Mouse (Mus musculus) spleen, adult 2 months (tissue): ENCODE data around the gene Fancd2os. TPM values are rescaled to one million over a fixed set of nuclear protein-coding genes. Genes with fewer than 3 reads are reported as not detected.

Experiments
- DNase-seq, 2 experiments: peaks; one replicate each; pipeline versions ENCODE4 v3.0.0 to v3.0.0-alpha.2; 2012 to 2021; ENCODE audit warnings: low spot score in 2 of 2, low read depth in 1 of 2
- H3K27ac ChIP-seq: fragments of 200-500 bp; 2 replicates; pipeline ENCODE4 v1.5.1; 2012; ENCODE audit warnings: low read length, inconsistent platforms; ENCODE audit not compliant: insufficient read depth
- H3K27me3 ChIP-seq: fragments of 200-500 bp; 2 replicates; pipeline ENCODE4 v1.6.1; 2012; ENCODE audit warnings: mild to moderate bottlenecking, moderate library complexity, low read length, inconsistent platforms; ENCODE audit not compliant: control insufficient read depth, insufficient read depth
- H3K36me3 ChIP-seq: fragments of 200-500 bp; 2 replicates; pipeline ENCODE4 v1.6.1; 2012; ENCODE audit warnings: mild to moderate bottlenecking, low read length, inconsistent platforms; ENCODE audit not compliant: control insufficient read depth, insufficient read depth
- H3K4me1 ChIP-seq: fragments of 200-500 bp; 2 replicates; pipeline ENCODE4 v1.6.1; 2011; ENCODE audit warnings: inconsistent platforms; ENCODE audit not compliant: control insufficient read depth, insufficient read depth, insufficient read length
- H3K4me3 ChIP-seq: fragments of 200-500 bp; 2 replicates; pipeline ENCODE4 v1.5.1; 2011; ENCODE audit warnings: mild to moderate bottlenecking, inconsistent platforms; ENCODE audit not compliant: insufficient read depth, insufficient read length; ENCODE audit errors: extremely low read depth
- CTCF ChIP-seq: fragments of 200-500 bp; IDR thresholded peaks from 2 replicates; pipeline ENCODE4 v1.5.1; 2011; ENCODE audit warnings: mild to moderate bottlenecking, inconsistent platforms; ENCODE audit not compliant: insufficient read depth, insufficient read length, insufficient replicate concordance; ENCODE audit errors: extremely low read depth
- POLR2A ChIP-seq: fragments of 200-500 bp; IDR thresholded peaks from 2 replicates; pipeline ENCODE4 v1.6.1; 2011; ENCODE audit warnings: low read depth, low read length, inconsistent platforms
- WGBS: fragments of 180-500 bp; shearing (Covaris S2); methylation state at CpG from one replicate; pipeline ENCODE4 v1.1.7; 2018; 5-methylcytosine and 5-hydroxymethylcytosine counted together
- polyA plus RNA-seq: library from polyadenylated mRNA; depleted of rRNA; stranded (reverse); fragments of >200 nt; gene quantifications from 2 replicates; pipeline ENCODE4 v1.2.3, GENCODE M21; 2012; rRNA removed

Gene Fancd2os
- polyA plus RNA-seq, 1 experiment: not detected

DNA sequence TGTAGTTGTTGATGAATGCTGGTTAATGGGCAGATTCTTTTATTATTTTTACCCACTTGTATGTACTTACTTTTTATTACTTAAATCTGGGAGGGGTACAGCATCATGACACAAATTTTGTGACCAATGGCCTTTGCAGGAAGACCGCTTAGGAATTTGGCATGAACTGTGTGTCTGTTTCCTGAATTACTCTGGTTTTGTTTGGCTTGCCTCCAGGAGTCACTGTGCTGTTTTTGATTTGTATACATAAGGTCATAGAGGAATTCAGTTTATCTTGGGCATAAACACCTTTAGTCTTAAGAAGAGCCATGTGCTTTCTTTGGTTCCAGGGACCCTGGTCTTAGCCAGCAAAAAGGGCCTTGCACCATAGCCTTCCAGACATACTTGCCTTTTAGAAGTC, 36.0 kb downstream of the Fancd2os start:
- no peak for TF ChIP-seq POLR2A
- TF ChIP-seq CTCF: no peak
- no peaks in the 10 kb centered on the region for H3K36me3 ChIP-seq
- H3K27me3 ChIP-seq: no peaks in the 10 kb centered on the region
- DNase-seq: no peak
- WGBS: 82% methylated on average over 1 of the region's 1 CpGs
- no peaks in the 10 kb centered on the region for H3K4me1 ChIP-seq
- H3K27ac ChIP-seq: no peak overlapping the region
- no peak overlapping the region for H3K4me3 ChIP-seq

DNA sequence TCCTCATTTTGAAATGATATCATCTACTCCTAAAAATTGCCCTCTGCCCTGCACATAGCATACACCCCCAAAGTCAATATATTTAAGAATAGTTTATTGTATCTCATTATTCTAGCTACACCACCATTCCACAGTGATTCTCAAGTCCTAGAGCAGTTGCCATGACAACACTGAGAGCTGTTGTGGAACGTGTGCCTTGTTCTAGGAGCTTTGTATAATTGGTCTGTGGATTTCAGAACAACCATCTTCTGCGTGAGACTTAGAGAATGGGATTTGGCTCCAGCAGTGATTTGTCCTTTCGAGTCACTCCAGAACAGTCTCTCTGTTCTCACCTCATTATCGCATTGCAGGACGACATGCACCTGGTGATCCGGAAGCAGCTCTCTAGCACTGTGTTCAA, 40.8 kb downstream of the Fancd2os start:
- 95% methylated on average over 6 of the region's 6 CpGs for WGBS
- no peak for DNase-seq
- no peak overlapping the region for H3K27ac ChIP-seq
- H3K4me1 ChIP-seq: no peaks in the 10 kb centered on the region
- no peaks in the 10 kb centered on the region for H3K36me3 ChIP-seq
- no peak overlapping the region for H3K4me3 ChIP-seq
- H3K27me3 ChIP-seq: no peaks in the 10 kb centered on the region
- no peak for TF ChIP-seq CTCF
- TF ChIP-seq POLR2A: no peak

Other genes with a start within 250 kb of the Fancd2os start
- 17.1 and 22.1 TPM in 2 replicates for gene Tada3, start 222.8 kb downstream of the Fancd2os start, polyA plus RNA-seq
- gene Arpc4, start 222.6 kb downstream of the Fancd2os start, polyA plus RNA-seq: 87.2 and 94.8 TPM in 2 replicates
- 20.9 and 21.2 TPM in 2 replicates for gene Ttll3, start 211.5 kb downstream of the Fancd2os start, polyA plus RNA-seq
- 29.2 and 53.2 TPM in 2 replicates for gene Rpusd3, start 181.4 kb downstream of the Fancd2os start, polyA plus RNA-seq
- 4.7 and 7.8 TPM in 2 replicates for gene Cidec, start 165.0 kb downstream of the Fancd2os start, polyA plus RNA-seq
- gene Jagn1, start 158.1 kb downstream of the Fancd2os start, polyA plus RNA-seq: 32.2 and 33.6 TPM in 2 replicates
- gene Il17re, start 142.2 kb downstream of the Fancd2os start, polyA plus RNA-seq: 0.61 and 1.3 TPM in 2 replicates
- gene Il17rc, start 129.3 kb downstream of the Fancd2os start, polyA plus RNA-seq: 10.9 and 12.4 TPM in 2 replicates
- gene Creld1, start 117.4 kb downstream of the Fancd2os start, polyA plus RNA-seq: 7.8 and 8.4 TPM in 2 replicates
- gene Prrt3, start 98.8 kb downstream of the Fancd2os start, polyA plus RNA-seq: 0.04 TPM in 2 replicates
- 18.2 and 20.0 TPM in 2 replicates for gene Emc3, start 69.1 kb downstream of the Fancd2os start, polyA plus RNA-seq
- gene Fancd2, start 69.0 kb downstream of the Fancd2os start, polyA plus RNA-seq: 2.3 and 2.8 TPM in 2 replicates
- gene Brk1, start 4.1 kb upstream of the Fancd2os start, polyA plus RNA-seq: 97.5 and 107 TPM in 2 replicates
- 18.7 and 19.3 TPM in 2 replicates for gene Vhl, start 23.2 kb upstream of the Fancd2os start, polyA plus RNA-seq
- gene Irak2, start 37.8 kb upstream of the Fancd2os start, polyA plus RNA-seq: 42.4 and 56.2 TPM in 2 replicates
- 24.3 and 27.4 TPM in 2 replicates for gene Tatdn2, start 96.3 kb upstream of the Fancd2os start, polyA plus RNA-seq
- 0.54 TPM in 1 of 2 replicates, not detected in the other for gene Ghrl, start 119.2 kb upstream of the Fancd2os start, polyA plus RNA-seq
- 80.0 and 81.8 TPM in 2 replicates for gene Sec13, start 140.0 kb upstream of the Fancd2os start, polyA plus RNA-seq